Mouse (Mus musculus) ES-Bruce4 (cell line): ENCODE measurements around the gene Dpf2.
A peak's percentile ranks its signal among the peaks of the same experiment; 100 is the strongest.

Experiments
- CTCF ChIP-seq: IDR thresholded peaks from one replicate; pipeline ENCODE4 v1.8.1; 2011; ENCODE audit warnings: low read depth, low read length
- POLR2A ChIP-seq: IDR thresholded peaks from one replicate; pipeline ENCODE4 v1.8.1; 2011; ENCODE audit warnings: low read length; ENCODE audit not compliant: insufficient read depth

DNA sequence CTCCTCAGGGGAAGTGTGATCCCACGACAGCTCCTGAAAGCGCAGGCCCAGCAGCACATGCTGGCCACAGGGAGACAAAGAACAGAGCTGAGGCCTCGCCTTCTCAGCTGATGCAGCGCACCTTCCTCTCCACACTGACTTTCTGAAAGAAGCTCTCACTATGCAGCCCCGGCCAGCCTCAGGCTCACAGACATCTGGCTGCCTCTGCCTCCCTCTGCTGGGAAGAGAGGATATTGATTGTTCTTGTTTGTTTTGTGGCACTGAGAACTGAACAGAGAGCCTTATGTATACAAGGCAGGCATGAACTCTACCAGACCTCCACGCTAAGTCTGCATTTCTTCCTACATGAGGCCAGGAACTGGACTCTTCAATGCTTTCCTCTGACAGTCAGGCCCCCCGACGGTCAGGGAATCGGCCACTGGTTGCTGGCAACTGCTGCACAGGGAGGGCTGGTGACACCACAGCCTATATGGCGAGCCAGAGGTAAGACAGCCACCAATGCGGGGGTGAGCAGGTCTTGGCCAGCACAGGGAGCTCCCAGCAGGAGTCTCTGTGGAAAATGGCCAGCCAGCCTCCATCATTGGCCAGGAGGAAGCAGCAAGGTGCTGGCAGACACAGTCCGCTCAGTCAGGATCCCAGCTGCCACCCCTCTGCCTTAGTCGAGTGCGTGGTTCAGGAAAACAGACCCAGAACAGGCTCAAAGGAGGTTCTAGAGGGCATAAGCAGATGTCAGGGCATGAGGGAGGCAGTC, 50.3 kb downstream of the Dpf2 start:
- TF ChIP-seq CTCF (peak; percentile 43), POLR2A (no peak)
